Mouse (Mus musculus): ENCODE data around the gene Gm20431. TPM values are rescaled to one million over a fixed set of nuclear protein-coding genes. Genes with fewer than 3 reads are reported as not detected.
A peak's percentile ranks its signal among the peaks of the same experiment; 100 is the strongest.

The Gm20431 gene
- polyA plus RNA-seq, 1 experiment from 2014 or later: 4.9 TPM

DNA sequence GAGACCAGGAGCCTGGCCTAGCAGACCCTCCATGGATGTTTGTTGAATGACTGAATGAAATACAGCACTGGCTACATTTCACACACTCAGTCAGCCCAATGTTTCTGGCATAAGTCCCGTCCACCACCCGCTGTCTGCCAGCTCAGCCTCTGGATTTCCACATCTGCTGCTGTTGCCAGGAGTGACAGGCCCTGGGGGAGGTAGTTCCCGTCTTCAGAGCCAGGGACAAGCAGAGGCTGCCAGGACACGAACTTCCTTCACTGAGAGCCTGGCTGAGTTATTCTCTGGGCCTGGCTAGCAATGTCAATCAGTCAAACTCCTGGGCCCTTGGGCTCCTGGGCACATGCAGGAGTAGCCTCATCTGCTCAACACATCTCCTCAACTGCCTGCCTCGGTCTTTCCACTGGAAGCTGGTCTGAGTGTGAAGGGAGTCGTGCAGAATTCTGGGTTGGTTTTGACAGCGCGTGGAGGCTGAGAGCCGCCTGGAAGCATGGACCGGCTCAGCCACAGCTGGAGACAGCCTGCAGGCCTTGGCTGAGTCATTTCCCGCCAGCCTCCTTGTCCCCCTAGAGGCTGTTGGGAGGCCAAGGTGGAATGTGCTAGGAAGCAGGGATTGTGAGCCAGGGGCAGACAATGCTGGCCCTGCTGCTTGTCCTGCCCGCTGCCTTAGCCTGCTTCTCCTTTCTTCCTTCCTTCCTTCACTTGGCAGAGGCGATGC lies 91.2 kb downstream of the Gm20431 start:
- H3K36me3 ChIP-seq (ENCODE audit: control insufficient read depth, insufficient read depth, low read length): no peaks in the 10 kb centered on the region
- H3K27ac ChIP-seq (replicated peaks; ENCODE audit: low read depth, low read length): peak overlapping the region; percentile 47; the same call in 1 of the 2 replicates
- no peak overlapping the region for H3K4me2 ChIP-seq (ENCODE audit: low read depth, severe bottlenecking)
- H3K27me3 ChIP-seq (ENCODE audit: control insufficient read depth, insufficient read depth, low read length): no peaks in the 10 kb centered on the region
- peaks cover 20% of the 10 kb centered on the region for H3K4me1 ChIP-seq (ENCODE audit: control insufficient read depth, insufficient read depth, low read length)
- 65% methylated on average over 13 of the region's 13 CpGs for WGBS
- H3K9me3 ChIP-seq (ENCODE audit: control insufficient read depth, low read length): no peaks in the 10 kb centered on the region
- no peak overlapping the region for H3K9ac ChIP-seq (ENCODE audit: low read length)
- ATAC-seq (ENCODE audit: insufficient number of reproducible peaks, low FRiP score, low TSS enrichment, low read depth) (no peak), DNase-seq (ENCODE audit: low spot score) (no peak)
- no peak overlapping the region for H3K4me3 ChIP-seq (ENCODE audit: low read depth, low read length)

GRCm38 (mm10) chr2:167568112-167568511 lies 93.2 kb downstream of the Gm20431 start:
- peaks cover 39% of the 10 kb centered on the region for H3K4me1 ChIP-seq (ENCODE audit: control insufficient read depth, insufficient read depth, low read length)

DNA sequence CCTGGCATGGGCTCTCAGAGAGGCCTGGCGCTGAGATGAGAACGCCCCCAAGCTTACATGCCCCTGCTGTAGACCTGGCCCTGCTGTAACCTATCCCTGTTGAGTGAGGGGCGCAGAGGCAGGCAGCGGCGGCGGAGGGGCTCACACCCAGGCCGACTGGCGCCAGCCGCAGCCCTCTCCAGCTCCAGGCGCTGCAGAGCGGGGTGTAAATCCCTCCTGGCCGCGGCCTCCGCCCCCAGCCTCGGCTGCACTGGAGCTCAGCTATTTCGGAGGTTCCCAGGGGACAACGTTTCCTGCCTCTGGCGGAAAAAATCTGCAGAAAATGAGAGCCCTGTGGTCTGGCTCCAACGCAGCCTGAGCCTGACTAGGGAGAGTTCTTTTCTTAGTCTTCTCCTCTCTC lies 95.6 kb downstream of the Gm20431 start:
- ATAC-seq (ENCODE audit: insufficient number of reproducible peaks, low FRiP score, low TSS enrichment, low read depth): peak; percentile 53
- Histone ChIP-seq H3K27ac (replicated peaks; ENCODE audit: low read depth, low read length) (peak overlapping the region; percentile 88), H3K4me1 (ENCODE audit: control insufficient read depth, insufficient read depth, low read length) (peaks cover 49% of the 10 kb centered on the region), H3K9me3 (ENCODE audit: control insufficient read depth, low read length) (no peaks in the 10 kb centered on the region), H3K4me3 (ENCODE audit: low read depth, low read length) (no peak overlapping the region), H3K4me2 (ENCODE audit: low read depth, severe bottlenecking) (peak overlapping the region; percentile 28), H3K9ac (ENCODE audit: low read length) (0 out of 2 replicates have a peak overlapping the region, but pooled peaks have one; percentile 27), H3K36me3 (ENCODE audit: control insufficient read depth, insufficient read depth, low read length) (no peaks in the 10 kb centered on the region), H3K27me3 (ENCODE audit: control insufficient read depth, insufficient read depth, low read length) (no peaks in the 10 kb centered on the region)
- WGBS: 2% methylated on average over 19 of the region's 19 CpGs
- DNase-seq (ENCODE audit: low spot score): peak; percentile 86

More at GRCm38 (mm10) chr2:167568112-167568511, 93.2 kb downstream of the Gm20431 start:
- Histone ChIP-seq H3K9me3 (ENCODE audit: control insufficient read depth, low read length) (no peaks in the 10 kb centered on the region), H3K4me2 (ENCODE audit: low read depth, severe bottlenecking) (no peak overlapping the region), H3K27me3 (ENCODE audit: control insufficient read depth, insufficient read depth, low read length) (no peaks in the 10 kb centered on the region), H3K4me3 (ENCODE audit: low read depth, low read length) (no peak overlapping the region), H3K36me3 (ENCODE audit: control insufficient read depth, insufficient read depth, low read length) (no peaks in the 10 kb centered on the region), H3K27ac (replicated peaks; ENCODE audit: low read depth, low read length) (no peak overlapping the region), H3K9ac (ENCODE audit: low read length) (0 out of 2 replicates have a peak overlapping the region, but pooled peaks have one; percentile 12)
- DNase-seq (ENCODE audit: low spot score): no peak
- ATAC-seq (ENCODE audit: insufficient number of reproducible peaks, low FRiP score, low TSS enrichment, low read depth): no peak
- 86% methylated on average over 9 of the region's 9 CpGs for WGBS

GRCm38 (mm10) chr2:167565312-167565656 lies 96.0 kb downstream of the Gm20431 start:
- no peak for DNase-seq (ENCODE audit: low spot score)
- Histone ChIP-seq H3K4me1 (ENCODE audit: control insufficient read depth, insufficient read depth, low read length) (peaks cover 51% of the 10 kb centered on the region), H3K4me3 (ENCODE audit: low read depth, low read length) (no peak overlapping the region), H3K36me3 (ENCODE audit: control insufficient read depth, insufficient read depth, low read length) (no peaks in the 10 kb centered on the region), H3K27me3 (ENCODE audit: control insufficient read depth, insufficient read depth, low read length) (no peaks in the 10 kb centered on the region), H3K9ac (ENCODE audit: low read length) (no peak overlapping the region), H3K4me2 (ENCODE audit: low read depth, severe bottlenecking) (peak overlapping the region; percentile 28), H3K27ac (replicated peaks; ENCODE audit: low read depth, low read length) (peak overlapping the region; percentile 92), H3K9me3 (ENCODE audit: control insufficient read depth, low read length) (no peaks in the 10 kb centered on the region)
- no peak for ATAC-seq (ENCODE audit: insufficient number of reproducible peaks, low FRiP score, low TSS enrichment, low read depth)
- 28% methylated on average over 3 of the region's 3 CpGs for WGBS

DNA sequence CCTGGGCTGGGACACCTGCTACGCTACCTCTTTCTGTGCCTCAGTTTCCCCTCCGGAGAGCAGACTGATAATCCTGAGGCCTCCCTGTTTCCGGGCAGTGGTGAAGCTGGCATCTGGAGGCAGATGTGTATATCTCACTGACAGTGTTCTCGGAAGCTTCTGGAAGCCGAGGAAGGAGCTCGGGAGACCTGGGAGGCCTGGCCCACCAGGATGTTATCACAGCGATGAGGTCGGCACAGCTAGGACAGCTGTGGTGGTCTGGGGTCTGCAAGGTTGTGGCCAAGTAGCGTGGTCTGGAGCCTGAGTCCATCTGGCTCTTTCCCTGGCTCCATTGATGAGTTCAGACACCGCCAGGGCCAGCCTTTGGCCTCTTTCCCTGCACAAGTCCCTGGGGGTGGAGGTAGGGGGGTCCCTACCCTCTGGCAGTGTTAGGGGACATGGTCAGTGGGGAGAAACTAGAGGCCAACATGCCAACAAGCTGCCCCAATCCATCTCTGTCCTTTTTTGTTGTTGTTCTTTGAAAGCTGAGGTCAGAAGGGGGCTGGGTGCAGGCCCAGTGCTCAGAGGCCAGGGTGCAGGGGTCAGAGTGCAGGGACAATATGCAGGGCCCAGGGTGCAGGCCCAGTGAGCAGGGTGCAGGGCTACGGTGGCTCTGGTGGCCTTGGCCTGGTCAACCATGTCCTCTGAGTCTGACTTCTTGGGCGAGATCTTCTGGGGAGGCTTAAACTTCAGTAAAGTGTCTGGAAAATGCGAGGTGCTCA lies 96.6 kb downstream of the Gm20431 start:
- Histone ChIP-seq H3K4me2 (ENCODE audit: low read depth, severe bottlenecking) (peak overlapping the region; percentile 15; the same call in 1 of the 2 replicates), H3K9me3 (ENCODE audit: control insufficient read depth, low read length) (no peaks in the 10 kb centered on the region), H3K36me3 (ENCODE audit: control insufficient read depth, insufficient read depth, low read length) (no peaks in the 10 kb centered on the region), H3K4me1 (ENCODE audit: control insufficient read depth, insufficient read depth, low read length) (peaks cover 57% of the 10 kb centered on the region), H3K27me3 (ENCODE audit: control insufficient read depth, insufficient read depth, low read length) (no peaks in the 10 kb centered on the region), H3K4me3 (ENCODE audit: low read depth, low read length) (no peak overlapping the region), H3K27ac (replicated peaks; ENCODE audit: low read depth, low read length) (peak overlapping the region; percentile 92), H3K9ac (ENCODE audit: low read length) (0 out of 2 replicates have a peak overlapping the region, but pooled peaks have one; percentile 22)
- ATAC-seq (ENCODE audit: insufficient number of reproducible peaks, low FRiP score, low TSS enrichment, low read depth) (no peak), DNase-seq (ENCODE audit: low spot score) (no peak)
- WGBS: 55% methylated on average over 13 of the region's 13 CpGs

DNA sequence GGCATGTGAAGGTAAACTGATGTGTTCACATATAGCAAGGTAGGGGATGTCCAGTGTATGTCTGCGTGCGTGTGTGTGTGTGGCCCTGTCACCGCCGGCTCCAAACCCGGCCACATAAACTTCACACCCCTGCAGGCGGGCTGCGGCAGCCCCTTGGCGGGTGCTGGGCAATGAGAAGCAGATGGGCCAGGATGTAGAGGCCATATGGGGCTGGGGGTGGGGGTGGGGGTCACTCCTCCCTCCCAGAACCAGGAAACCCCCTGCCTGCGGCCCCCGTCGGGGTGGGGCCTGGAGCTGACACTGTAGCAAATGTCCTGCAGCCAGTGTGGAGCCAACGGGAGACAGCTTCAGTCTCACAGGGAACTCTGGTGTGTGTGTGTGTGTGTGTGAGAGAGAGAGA lies 97.6 kb downstream of the Gm20431 start:
- Histone ChIP-seq H3K9ac (ENCODE audit: low read length) (no peak overlapping the region), H3K4me3 (ENCODE audit: low read depth, low read length) (no peak overlapping the region), H3K36me3 (ENCODE audit: control insufficient read depth, insufficient read depth, low read length) (no peaks in the 10 kb centered on the region), H3K9me3 (ENCODE audit: control insufficient read depth, low read length) (no peaks in the 10 kb centered on the region), H3K4me2 (ENCODE audit: low read depth, severe bottlenecking) (0 out of 2 replicates have a peak overlapping the region, but pooled peaks have one; percentile 7), H3K27me3 (ENCODE audit: control insufficient read depth, insufficient read depth, low read length) (no peaks in the 10 kb centered on the region), H3K27ac (replicated peaks; ENCODE audit: low read depth, low read length) (peak overlapping the region; percentile 92), H3K4me1 (ENCODE audit: control insufficient read depth, insufficient read depth, low read length) (peaks cover 62% of the 10 kb centered on the region)
- DNase-seq (ENCODE audit: low spot score) (peak; percentile 90), ATAC-seq (ENCODE audit: insufficient number of reproducible peaks, low FRiP score, low TSS enrichment, low read depth) (peak; percentile 74)
- WGBS: 4% methylated on average over 12 of the region's 12 CpGs

GRCm38 (mm10) chr2:167563035-167563434 lies 98.3 kb downstream of the Gm20431 start:
- no peaks in the 10 kb centered on the region for H3K9me3 ChIP-seq (ENCODE audit: control insufficient read depth, low read length)
- H3K36me3 ChIP-seq (ENCODE audit: control insufficient read depth, insufficient read depth, low read length): no peaks in the 10 kb centered on the region
- ATAC-seq (ENCODE audit: insufficient number of reproducible peaks, low FRiP score, low TSS enrichment, low read depth): no peak; the same call in 1 of the 2 replicates
- H3K4me1 ChIP-seq (ENCODE audit: control insufficient read depth, insufficient read depth, low read length): peaks cover 62% of the 10 kb centered on the region
- WGBS: 38% methylated on average over 5 of the region's 5 CpGs
- peak; percentile 57 for DNase-seq (ENCODE audit: low spot score)
- H3K27ac ChIP-seq (replicated peaks; ENCODE audit: low read depth, low read length): peak overlapping the region; percentile 92
- H3K27me3 ChIP-seq (ENCODE audit: control insufficient read depth, insufficient read depth, low read length): no peaks in the 10 kb centered on the region
- H3K4me3 ChIP-seq (ENCODE audit: low read depth, low read length): no peak overlapping the region
- H3K4me2 ChIP-seq (ENCODE audit: low read depth, severe bottlenecking): no peak overlapping the region
- no peak overlapping the region for H3K9ac ChIP-seq (ENCODE audit: low read length)

DNA sequence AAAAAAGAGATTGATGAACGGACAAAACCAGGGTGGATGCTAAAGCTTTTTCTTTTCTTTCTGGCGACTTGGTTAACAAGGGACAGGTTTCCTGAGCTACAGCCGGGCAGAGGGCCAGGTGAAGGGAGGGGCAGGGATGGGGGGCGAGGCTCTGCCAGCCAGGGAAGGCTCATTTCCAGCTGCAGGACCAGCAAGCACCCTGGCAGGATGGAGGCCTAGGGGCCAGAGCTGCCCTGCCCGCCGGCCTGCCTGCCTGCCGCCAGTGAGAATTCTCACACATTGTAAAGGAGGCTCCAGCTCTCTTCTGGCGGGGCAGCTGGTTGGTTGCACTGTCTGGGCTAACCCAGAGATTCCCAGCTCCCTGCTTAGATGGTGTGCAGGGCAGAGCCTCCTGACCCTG lies 99.2 kb downstream of the Gm20431 start:
- H3K4me2 ChIP-seq (ENCODE audit: low read depth, severe bottlenecking): no peak overlapping the region
- H3K27me3 ChIP-seq (ENCODE audit: control insufficient read depth, insufficient read depth, low read length): no peaks in the 10 kb centered on the region
- H3K9ac ChIP-seq (ENCODE audit: low read length): peak overlapping the region; percentile 12; the same call in 1 of the 2 replicates
- DNase-seq (ENCODE audit: low spot score) (peak; percentile 67), ATAC-seq (ENCODE audit: insufficient number of reproducible peaks, low FRiP score, low TSS enrichment, low read depth) (no peak)
- 12% methylated on average over 8 of the region's 8 CpGs for WGBS
- H3K9me3 ChIP-seq (ENCODE audit: control insufficient read depth, low read length): no peaks in the 10 kb centered on the region
- no peak overlapping the region for H3K4me3 ChIP-seq (ENCODE audit: low read depth, low read length)
- peak overlapping the region; percentile 92 for H3K27ac ChIP-seq (replicated peaks; ENCODE audit: low read depth, low read length)
- H3K36me3 ChIP-seq (ENCODE audit: control insufficient read depth, insufficient read depth, low read length): no peaks in the 10 kb centered on the region
- H3K4me1 ChIP-seq (ENCODE audit: control insufficient read depth, insufficient read depth, low read length): peaks cover 62% of the 10 kb centered on the region

Measured in limb, embryonic 11.5 days (tissue).